Mouse (Mus musculus): ENCODE data around the gene Nostrin.

The Nostrin gene

GRCm38 (mm10) chr2:69205185-69205584, 69.6 kb downstream of the Nostrin start:
- no peak for DNase-seq (ENCODE audit: low spot score)

- peak; percentile 97 for DNase-seq (ENCODE audit: low spot score)
Observed at GRCm38 (mm10) chr2:69205791-69206351, 70.3 kb downstream of the Nostrin start, which contains the start of gene Spc25. Gene Spc25, minus strand, starts transcription at chr2:69206194.

GRCm38 (mm10) chr2:69206523-69206922, 70.9 kb downstream of the Nostrin start:
- DNase-seq (ENCODE audit: low spot score), result peak; percentile 40

GRCm38 (mm10) chr2:69209684-69210083, 74.1 kb downstream of the Nostrin start:
- DNase-seq (ENCODE audit: low spot score), result no peak

GRCm38 (mm10) chr2:69210773-69211172, 75.2 kb downstream of the Nostrin start, which contains the start of gene G6pc2:
Gene G6pc2, plus strand, starts transcription at chr2:69211073.
- no peak for DNase-seq (ENCODE audit: low spot score)

GRCm38 (mm10) chr2:69212652-69213051, 77.1 kb downstream of the Nostrin start:
- DNase-seq (ENCODE audit: low spot score), result no peak

- DNase-seq (ENCODE audit: low spot score), result no peak
Observed at GRCm38 (mm10) chr2:69215242-69215641, 79.6 kb downstream of the Nostrin start.

- DNase-seq (ENCODE audit: low spot score), result no peak
Observed at GRCm38 (mm10) chr2:69221868-69222416, 86.3 kb downstream of the Nostrin start.

GRCm38 (mm10) chr2:69222815-69223214, 87.2 kb downstream of the Nostrin start:
- DNase-seq (ENCODE audit: low spot score), result no peak

GRCm38 (mm10) chr2:69224724-69225123, 89.1 kb downstream of the Nostrin start:
- DNase-seq (ENCODE audit: low spot score), result no peak

- no peak for DNase-seq (ENCODE audit: low spot score)
Observed at GRCm38 (mm10) chr2:69226876-69227275, 91.3 kb downstream of the Nostrin start.

- DNase-seq (ENCODE audit: low spot score), result no peak
Observed at GRCm38 (mm10) chr2:69228635-69229034, 93.0 kb downstream of the Nostrin start.

GRCm38 (mm10) chr2:69230137-69230536, 94.5 kb downstream of the Nostrin start:
- DNase-seq (ENCODE audit: low spot score), result no peak

- DNase-seq (ENCODE audit: low spot score), result no peak
Observed at GRCm38 (mm10) chr2:69232101-69232500, 96.5 kb downstream of the Nostrin start.

- DNase-seq (ENCODE audit: low spot score), result no peak
Observed at GRCm38 (mm10) chr2:69234976-69235678, 99.5 kb downstream of the Nostrin start.
